Mouse (Mus musculus): ENCODE measurements at regions not wholly inside any gene's neighbourhood (a gene's known extent, or its start where the extent isn't known, plus 50 kb on each side); places are given as distances from the start of the nearest gene placed in this dataset.
"Not testable (repeated sequence)": the region's sequence is repeated elsewhere in the genome, so short reads cannot be mapped to it uniquely, and the experiment has no call there.

DNA sequence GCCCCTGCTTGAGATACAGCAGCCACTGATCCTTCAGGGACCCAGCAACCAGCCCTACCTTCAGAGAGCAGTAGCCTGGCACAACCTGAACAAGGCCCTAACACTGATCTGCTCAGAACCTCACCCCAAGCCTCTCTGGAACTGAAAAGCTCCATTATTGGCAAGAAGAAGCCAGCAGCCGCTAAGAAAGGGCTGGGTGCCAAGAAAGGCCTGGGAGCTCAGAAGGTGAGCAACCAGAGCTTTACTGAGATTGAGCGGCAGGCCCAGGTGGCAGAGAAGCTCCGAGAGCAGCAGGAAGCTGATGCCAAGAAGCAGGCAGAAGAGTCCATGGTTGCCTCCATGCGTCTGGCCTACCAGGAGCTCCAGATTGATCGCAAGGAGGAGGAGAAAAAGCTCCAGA lies 74.4 kb upstream of the Oxtr start:
- H3K9me3 ChIP-seq (replicated peaks; ENCODE audit: control insufficient read depth, insufficient read depth, low read length, poor library complexity, severe bottlenecking); H3K9ac ChIP-seq (ENCODE audit: low read depth, poor library complexity, severe bottlenecking); H3K27me3 ChIP-seq (ENCODE audit: control insufficient read depth, insufficient read depth, low read length, poor library complexity, severe bottlenecking); H3K4me3 ChIP-seq (ENCODE audit: low read depth, low read length); H3K36me3 ChIP-seq (ENCODE audit: control insufficient read depth, insufficient read depth, low read length, poor library complexity, severe bottlenecking); H3K27ac ChIP-seq (ENCODE audit: insufficient read depth, low read length); H3K4me1 ChIP-seq (ENCODE audit: control insufficient read depth, insufficient read depth, low read length): not testable (repeated sequence)

DNA sequence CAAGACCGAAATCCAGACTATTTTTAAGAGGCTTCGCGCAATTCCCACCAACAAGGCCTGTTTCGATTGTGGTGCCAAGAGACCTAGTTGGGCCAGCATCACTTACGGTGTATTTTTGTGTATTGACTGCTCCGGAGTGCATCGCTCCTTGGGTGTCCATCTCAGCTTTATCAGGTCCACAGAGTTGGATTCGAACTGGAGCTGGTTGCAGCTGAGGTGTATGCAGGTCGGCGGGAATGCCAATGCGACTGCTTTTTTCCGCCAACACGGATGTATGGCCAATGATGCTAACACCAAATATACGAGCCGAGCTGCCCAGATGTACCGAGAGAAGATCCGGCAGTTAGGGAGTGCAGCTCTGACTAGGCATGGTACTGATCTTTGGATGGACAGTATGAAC lies 73.9 kb upstream of the Oxtr start:
- not testable (repeated sequence) for H3K27ac ChIP-seq (ENCODE audit: insufficient read depth, low read length); H3K36me3 ChIP-seq (ENCODE audit: control insufficient read depth, insufficient read depth, low read length, poor library complexity, severe bottlenecking); H3K27me3 ChIP-seq (ENCODE audit: control insufficient read depth, insufficient read depth, low read length, poor library complexity, severe bottlenecking); H3K9ac ChIP-seq (ENCODE audit: low read depth, poor library complexity, severe bottlenecking); H3K9me3 ChIP-seq (replicated peaks; ENCODE audit: control insufficient read depth, insufficient read depth, low read length, poor library complexity, severe bottlenecking); H3K4me1 ChIP-seq (ENCODE audit: control insufficient read depth, insufficient read depth, low read length); H3K4me3 ChIP-seq (ENCODE audit: low read depth, low read length)

DNA sequence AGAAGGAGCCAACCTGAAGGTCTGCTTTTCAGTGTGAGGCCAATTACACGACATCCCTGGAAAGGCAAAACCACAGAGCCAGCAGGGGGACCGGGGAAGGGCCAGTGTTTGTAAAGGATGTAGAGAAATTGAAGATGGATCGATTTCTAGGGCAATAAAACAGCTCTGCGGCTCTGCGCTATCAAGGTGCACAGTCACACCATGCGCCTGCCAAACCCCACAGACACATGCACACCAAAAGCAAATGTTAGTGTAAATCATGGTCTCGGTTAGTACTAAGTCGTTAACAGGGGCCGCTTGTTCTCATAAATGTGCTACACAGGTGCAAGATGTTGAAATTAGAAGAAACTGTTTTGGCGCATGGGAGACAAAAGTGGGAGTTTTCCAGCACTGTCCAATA lies 72.3 kb upstream of the Oxtr start:
- TF ChIP-seq POLR2A (IDR thresholded peaks at IDR 0.05; ENCODE audit: insufficient read depth, low read length), result no peak
- no peak for TF ChIP-seq CTCF (IDR thresholded peaks at IDR 0.05; ENCODE audit: low read depth, low read length)
- TF ChIP-seq EP300 (IDR thresholded peaks at IDR 0.05; ENCODE audit: insufficient read depth, low read depth, low read length), result no peak
- no peak overlapping the region for H3K4me3 ChIP-seq (ENCODE audit: low read depth, low read length)
- no peaks in the 10 kb centered on the region for H3K27me3 ChIP-seq (ENCODE audit: control insufficient read depth, insufficient read depth, low read length, poor library complexity, severe bottlenecking)
- H3K9me3 ChIP-seq (replicated peaks; ENCODE audit: control insufficient read depth, insufficient read depth, low read length, poor library complexity, severe bottlenecking), result no peaks in the 10 kb centered on the region
- no peaks in the 10 kb centered on the region for H3K4me1 ChIP-seq (ENCODE audit: control insufficient read depth, insufficient read depth, low read length)
- no peaks in the 10 kb centered on the region for H3K36me3 ChIP-seq (ENCODE audit: control insufficient read depth, insufficient read depth, low read length, poor library complexity, severe bottlenecking)
- no peak overlapping the region for H3K27ac ChIP-seq (ENCODE audit: insufficient read depth, low read length)
- H3K9ac ChIP-seq (ENCODE audit: low read depth, poor library complexity, severe bottlenecking), result no peak overlapping the region

DNA sequence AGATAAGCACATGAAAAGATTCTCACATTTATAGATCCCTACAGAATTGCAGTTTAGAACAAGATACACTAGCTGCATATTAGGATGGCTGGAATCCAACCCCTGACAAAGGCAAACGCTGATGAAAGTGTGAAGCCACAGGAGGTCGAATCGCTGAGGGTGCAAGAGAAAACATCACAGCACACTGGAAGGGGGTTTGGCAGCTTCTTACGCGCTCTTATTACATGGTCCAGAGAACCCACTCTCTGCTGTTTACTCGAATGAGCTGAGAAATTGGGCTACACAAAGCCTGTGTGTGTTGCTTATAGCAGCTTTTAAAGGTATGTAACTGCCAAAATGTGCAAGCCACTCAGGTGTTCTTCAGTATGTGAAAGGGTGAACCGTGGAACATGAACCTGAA lies 71.8 kb upstream of the Oxtr start:
- no peaks in the 10 kb centered on the region for H3K4me1 ChIP-seq (ENCODE audit: control insufficient read depth, insufficient read depth, low read length)
- H3K36me3 ChIP-seq (ENCODE audit: control insufficient read depth, insufficient read depth, low read length, poor library complexity, severe bottlenecking), result no peaks in the 10 kb centered on the region
- H3K9me3 ChIP-seq (replicated peaks; ENCODE audit: control insufficient read depth, insufficient read depth, low read length, poor library complexity, severe bottlenecking), result no peaks in the 10 kb centered on the region
- no peaks in the 10 kb centered on the region for H3K27me3 ChIP-seq (ENCODE audit: control insufficient read depth, insufficient read depth, low read length, poor library complexity, severe bottlenecking)
- H3K4me3 ChIP-seq (ENCODE audit: low read depth, low read length), result no peak overlapping the region
- no peak overlapping the region for H3K9ac ChIP-seq (ENCODE audit: low read depth, poor library complexity, severe bottlenecking)
- TF ChIP-seq EP300 (IDR thresholded peaks at IDR 0.05; ENCODE audit: insufficient read depth, low read depth, low read length), result no peak
- no peak for TF ChIP-seq POLR2A (IDR thresholded peaks at IDR 0.05; ENCODE audit: insufficient read depth, low read length)
- no peak for TF ChIP-seq CTCF (IDR thresholded peaks at IDR 0.05; ENCODE audit: low read depth, low read length)
- H3K27ac ChIP-seq (ENCODE audit: insufficient read depth, low read length), result no peak overlapping the region

DNA sequence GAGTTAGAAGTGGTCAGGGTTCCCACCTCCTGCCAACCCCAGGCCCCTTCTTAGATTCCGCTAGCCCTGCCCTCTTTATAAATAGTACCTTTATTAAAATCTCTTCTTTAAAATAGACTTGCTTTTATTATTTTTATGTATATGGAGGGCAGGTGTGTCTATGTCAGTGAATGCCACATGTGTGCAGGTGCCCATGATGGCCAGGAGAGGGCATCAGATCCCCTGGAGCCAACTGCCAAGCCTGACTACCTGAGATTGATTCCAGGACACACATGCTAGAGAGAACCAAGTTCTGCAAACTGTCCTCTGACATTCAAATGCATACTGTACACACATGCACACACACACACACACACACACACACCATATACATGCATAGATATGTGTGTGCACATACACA lies 69.8 kb upstream of the Oxtr start:
- H3K9ac ChIP-seq (ENCODE audit: low read depth, poor library complexity, severe bottlenecking), result no peak overlapping the region
- no peaks in the 10 kb centered on the region for H3K27me3 ChIP-seq (ENCODE audit: control insufficient read depth, insufficient read depth, low read length, poor library complexity, severe bottlenecking)
- no peak overlapping the region for H3K4me3 ChIP-seq (ENCODE audit: low read depth, low read length)
- no peak overlapping the region for H3K27ac ChIP-seq (ENCODE audit: insufficient read depth, low read length)
- no peak for TF ChIP-seq EP300 (IDR thresholded peaks at IDR 0.05; ENCODE audit: insufficient read depth, low read depth, low read length)
- TF ChIP-seq CTCF (IDR thresholded peaks at IDR 0.05; ENCODE audit: low read depth, low read length), result peak; percentile 58
- no peaks in the 10 kb centered on the region for H3K36me3 ChIP-seq (ENCODE audit: control insufficient read depth, insufficient read depth, low read length, poor library complexity, severe bottlenecking)
- H3K4me1 ChIP-seq (ENCODE audit: control insufficient read depth, insufficient read depth, low read length), result no peaks in the 10 kb centered on the region
- H3K9me3 ChIP-seq (replicated peaks; ENCODE audit: control insufficient read depth, insufficient read depth, low read length, poor library complexity, severe bottlenecking), result no peaks in the 10 kb centered on the region

DNA sequence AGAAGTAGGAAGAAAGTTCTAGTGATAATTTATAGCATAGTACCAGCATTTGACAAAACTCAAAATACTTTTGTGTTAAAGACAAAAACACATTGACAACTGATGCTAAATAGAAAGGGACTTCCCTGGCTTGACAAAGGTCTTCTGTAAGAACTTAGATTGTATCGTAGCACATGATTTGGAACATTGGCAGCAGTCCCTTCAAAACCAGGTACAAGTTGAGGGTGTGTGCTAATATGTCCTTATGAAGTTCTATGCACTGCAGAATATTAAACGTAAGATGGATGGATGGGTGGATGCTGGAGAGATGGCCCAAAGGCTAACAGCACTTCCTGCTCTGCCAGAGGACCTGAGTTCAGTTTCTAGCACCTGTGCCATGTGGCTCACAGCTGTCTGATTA lies 67.8 kb upstream of the Oxtr start:
- TF ChIP-seq CTCF (IDR thresholded peaks at IDR 0.05; ENCODE audit: low read depth, low read length) (no peak), POLR2A (IDR thresholded peaks at IDR 0.05; ENCODE audit: insufficient read depth, low read length) (no peak), EP300 (IDR thresholded peaks at IDR 0.05; ENCODE audit: insufficient read depth, low read depth, low read length) (no peak)

More for the DNA sequence above, 67.8 kb upstream of the Oxtr start:
- Histone ChIP-seq H3K9ac (ENCODE audit: low read depth, poor library complexity, severe bottlenecking) (no peak overlapping the region), H3K27me3 (ENCODE audit: control insufficient read depth, insufficient read depth, low read length, poor library complexity, severe bottlenecking) (no peaks in the 10 kb centered on the region), H3K36me3 (ENCODE audit: control insufficient read depth, insufficient read depth, low read length, poor library complexity, severe bottlenecking) (no peaks in the 10 kb centered on the region), H3K4me3 (ENCODE audit: low read depth, low read length) (no peak overlapping the region), H3K27ac (ENCODE audit: insufficient read depth, low read length) (no peak overlapping the region), H3K9me3 (replicated peaks; ENCODE audit: control insufficient read depth, insufficient read depth, low read length, poor library complexity, severe bottlenecking) (no peaks in the 10 kb centered on the region), H3K4me1 (ENCODE audit: control insufficient read depth, insufficient read depth, low read length) (no peaks in the 10 kb centered on the region)

Data from ES-Bruce4 (cell line).